Mouse (Mus musculus): ENCODE measurements around the gene Hoxb2.

Gene Hoxb2

DNA sequence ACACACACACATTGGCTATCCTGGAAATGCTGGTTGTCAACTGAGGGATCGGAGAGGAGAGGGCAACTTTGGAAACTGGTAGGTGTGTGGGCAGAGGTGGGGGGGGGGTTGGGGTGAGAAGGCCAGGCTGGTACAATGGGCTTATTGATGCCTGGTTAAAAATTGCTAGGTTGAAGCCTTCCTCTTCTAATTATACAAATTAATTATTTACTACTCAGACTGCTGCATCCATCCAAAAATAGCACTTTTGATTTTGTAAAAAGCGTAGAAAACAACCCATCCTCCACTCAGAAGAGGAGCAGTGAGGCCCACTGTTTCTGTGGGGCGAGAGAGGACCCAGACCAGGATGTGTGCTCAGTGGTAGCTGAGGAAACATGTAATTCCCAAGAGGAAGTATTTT, 15.3 kb upstream of the Hoxb2 start:
- no peak for DNase-seq (ENCODE audit: low read depth, low spot score)

DNA sequence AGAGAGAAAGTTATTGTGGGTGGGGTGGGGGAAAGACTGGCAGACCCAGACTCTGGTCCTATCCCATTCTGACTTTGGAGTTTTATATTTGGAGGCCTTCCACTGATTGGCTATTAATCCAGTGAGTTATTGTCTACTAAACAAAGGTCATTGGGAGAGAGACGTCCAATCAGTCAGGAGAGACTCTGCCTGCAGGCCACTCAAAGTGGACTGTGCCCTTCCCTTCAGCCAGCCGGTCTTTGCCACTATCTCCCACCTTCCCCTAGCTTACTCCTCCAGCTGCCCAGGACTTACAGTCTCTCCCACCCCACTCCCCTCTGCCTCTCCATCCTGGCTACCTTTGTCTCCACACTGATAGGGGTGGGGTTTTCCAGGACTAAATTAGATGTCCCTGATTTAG, 13.7 kb upstream of the Hoxb2 start:
- no peak for DNase-seq (ENCODE audit: low read depth, low spot score)

DNA sequence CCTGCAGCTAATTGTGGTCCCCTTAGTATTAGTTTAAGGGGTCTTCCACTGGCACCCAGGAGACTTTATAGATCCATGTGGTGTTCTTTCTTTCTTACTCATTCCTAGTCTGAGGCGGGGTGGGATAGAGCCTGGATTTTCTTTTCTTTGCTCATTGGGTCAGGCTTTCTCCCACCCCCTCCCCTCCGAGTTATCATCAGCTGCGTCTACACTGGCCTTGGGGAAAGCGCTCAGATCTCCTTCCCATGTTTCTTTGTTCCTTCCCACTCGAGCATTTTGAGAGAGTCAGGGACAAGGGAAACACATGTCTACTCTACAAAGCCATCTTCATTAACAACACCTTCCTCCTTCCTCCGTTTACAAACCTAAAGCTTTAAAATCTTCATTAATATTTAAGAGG, 13.3 kb upstream of the Hoxb2 start:
- no peak for DNase-seq (ENCODE audit: low read depth, low spot score)

DNA sequence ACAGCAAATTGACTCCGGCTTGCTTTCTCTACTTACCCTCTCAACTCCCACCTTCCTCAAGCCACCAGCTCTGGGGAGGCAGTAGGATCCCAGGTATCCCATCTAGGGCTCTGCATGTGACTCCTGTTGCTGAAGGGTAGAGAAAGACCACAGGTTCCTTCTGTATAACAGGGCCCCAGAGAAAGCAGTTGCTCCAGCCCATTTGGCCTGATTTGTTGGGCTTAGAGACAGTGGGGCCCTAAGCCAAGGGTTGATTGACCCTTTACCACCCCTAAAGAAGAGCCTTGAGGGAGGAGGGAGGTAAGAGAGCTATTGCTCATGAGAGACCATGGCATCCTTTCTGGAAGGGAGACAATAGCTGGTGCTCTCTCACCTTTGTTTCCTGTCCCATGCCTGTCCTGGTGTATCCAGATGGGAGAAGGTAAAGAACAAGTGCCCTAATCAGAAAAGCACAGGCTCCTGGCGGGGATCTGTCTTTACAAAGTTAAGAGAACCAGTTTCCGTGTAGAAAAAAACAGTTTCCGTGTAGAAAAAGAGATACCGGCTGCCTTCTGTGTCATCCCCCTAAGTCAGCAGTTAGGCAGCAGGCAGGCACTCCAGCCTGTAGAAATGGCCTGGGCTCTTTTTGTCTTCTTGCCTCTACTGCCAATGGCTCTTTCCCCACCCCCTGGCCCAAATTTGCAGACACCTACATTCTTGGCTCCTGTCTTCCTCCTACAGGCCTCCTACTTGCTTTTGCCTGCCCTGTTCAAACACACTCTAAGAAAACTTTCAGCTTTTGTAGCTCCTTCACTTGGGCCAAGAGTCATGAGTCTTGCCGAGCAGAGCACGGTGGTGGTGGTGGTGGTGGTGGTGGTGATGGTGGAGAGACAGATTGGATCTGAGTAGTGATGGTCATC, 11.1 kb upstream of the Hoxb2 start:
- DNase-seq (ENCODE audit: low read depth, low spot score): no peak

DNA sequence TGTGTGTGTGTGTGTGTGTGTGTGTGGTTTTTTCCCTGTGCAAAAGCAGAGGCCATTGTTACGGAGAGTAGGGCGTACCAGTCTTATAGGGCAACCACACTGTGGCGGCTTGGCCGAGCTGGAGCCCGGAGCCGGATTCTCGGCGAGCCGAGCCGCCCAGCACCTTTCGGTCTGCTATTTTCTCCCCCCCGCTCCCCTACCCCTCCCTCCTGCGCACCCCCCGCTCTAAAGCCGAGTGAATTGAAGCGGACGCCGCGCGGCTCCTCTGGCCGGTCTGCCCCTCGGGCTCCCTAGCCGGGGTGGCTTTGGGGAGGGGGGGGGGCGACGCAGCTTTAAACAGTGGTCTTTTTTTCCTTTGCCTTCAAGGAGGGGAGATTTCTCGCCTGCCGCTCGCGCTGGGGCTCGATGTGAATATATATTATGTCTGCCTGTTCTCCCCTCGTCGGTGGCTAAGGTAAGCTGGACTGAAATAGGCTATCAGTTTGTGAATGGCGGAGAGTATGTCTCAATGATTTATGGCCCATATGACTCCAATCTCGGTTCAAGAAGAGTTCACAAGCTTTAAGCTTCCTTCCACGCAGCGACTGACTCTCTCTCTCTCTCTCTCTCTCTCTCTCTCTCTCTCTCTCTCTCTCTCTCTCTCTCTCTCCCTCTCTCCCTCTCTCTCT, 9.5 kb upstream of the Hoxb2 start:
- peak; percentile 46 for DNase-seq (ENCODE audit: low read depth, low spot score)

DNA sequence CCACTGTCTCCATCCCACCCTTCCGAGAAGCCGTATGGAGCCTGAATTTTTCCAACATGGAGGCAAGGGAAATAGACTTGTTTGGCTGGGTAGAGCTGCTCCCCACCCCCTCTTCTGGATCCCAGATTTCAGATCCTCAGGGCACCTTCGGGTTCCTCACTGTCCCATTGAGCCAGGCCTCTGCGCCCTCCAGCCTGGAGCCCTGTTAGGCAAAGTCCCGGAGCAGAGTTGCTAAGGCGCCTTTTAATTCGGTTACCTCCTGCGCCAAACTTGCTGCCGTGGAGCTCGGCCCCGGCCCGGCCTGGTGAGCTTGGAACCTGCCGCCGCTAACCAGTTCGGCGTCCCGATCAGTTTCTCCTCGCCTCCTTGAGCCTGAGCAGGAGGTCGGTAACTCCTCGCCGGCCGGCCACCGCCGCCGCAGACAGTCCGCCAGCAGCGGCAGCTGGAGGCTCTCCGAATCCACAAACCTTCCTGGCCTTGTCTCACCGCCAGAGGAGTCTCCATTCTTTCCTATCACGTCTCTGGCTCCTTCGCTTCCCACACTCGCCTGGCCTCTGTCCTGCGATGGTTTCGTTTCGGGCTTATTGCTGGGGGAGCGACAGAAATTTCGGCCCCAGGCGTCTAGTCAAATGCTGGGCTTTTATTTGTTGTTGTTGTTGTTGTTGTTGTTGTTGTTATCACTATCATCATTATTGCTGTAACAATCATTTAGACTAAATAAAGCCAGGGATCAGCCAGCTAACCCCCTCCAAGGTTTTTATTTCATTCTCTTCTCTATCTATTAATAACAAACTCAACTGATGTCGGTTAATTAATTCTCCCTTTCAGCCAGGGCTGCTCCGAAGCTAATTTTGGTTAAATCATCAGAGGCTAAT, 8.4 kb upstream of the Hoxb2 start:
- peak; percentile 78 for DNase-seq (ENCODE audit: low read depth, low spot score)

DNA sequence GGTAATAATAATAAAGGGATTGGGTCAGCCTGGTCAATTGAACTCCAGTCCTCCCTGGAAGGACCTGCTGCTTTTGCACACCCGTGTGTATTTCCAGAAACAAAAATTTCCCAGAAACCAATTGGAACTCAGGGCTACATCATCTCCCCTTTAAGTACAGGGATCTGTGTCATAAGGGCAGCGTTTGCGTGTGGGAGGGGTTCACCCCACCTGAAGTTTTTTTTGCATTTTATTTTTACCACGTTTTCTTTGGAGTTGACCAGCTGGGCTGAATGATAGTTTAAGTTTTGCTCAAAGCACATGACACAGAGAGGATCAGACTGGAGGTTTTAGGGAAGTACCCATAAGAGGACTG, 7.8 kb upstream of the Hoxb2 start:
- no peak for DNase-seq (ENCODE audit: low read depth, low spot score)

DNA sequence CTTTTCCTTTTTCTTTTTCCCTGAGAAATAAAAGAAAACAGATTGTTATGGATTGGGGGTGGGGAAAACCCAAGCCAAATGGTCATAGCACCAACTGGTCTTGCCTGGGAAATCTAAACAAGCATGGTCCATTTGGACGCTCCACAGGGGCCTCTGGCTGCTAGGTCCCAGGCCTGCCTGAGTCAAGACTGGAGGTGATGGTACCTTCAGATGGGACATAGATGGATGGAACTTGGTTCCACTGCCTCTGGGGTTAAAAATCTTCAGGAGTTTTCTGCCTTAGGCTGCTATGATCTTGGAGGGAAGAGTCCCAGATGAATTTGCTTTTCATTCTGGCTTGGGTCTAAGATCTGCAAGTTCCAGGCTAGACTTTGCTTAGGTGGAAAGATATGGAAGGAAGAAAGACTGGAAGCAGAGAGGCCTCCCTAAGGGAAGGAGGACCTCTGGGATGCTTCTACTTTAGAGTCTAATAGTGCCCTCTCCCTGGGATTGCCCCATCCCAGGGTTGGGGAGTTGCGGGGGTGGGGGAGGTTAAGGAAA, 7.0 kb upstream of the Hoxb2 start:
- no peak for DNase-seq (ENCODE audit: low read depth, low spot score)

DNA sequence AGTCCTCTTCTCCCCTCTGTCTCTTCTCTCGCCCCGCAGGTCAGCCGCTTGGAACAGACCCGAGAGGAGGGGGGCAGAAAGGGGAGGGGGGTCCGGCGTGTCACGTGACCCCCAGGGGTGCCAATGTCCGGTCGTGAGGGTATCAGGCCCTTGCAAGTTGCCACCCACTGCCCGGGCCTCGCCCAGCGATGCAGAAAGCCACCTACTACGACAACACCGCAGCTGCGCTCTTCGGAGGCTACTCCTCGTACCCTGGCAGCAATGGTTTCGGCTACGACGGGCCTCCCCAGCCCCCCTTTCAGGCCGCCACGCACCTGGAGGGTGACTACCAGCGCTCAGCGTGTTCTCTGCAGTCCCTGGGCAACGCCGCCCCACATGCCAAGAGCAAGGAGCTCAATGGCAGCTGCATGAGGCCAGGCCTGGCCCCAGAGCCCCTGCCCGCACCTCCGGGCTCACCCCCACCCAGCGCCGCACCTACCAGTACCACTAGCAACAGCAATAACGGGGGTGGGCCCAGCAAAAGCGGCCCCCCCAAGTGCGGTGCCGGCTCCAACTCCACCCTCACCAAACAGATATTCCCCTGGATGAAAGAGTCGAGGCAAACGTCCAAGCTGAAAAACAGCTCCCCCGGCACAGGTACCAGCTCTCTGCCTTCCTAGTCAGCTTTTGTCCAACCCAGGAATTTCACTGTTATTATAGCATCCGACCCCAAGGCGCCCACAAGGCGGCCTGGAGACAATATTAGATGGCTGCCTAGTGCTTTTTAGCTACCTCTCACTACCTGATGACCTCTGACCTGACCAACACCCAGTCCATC, 6.1 kb upstream of the Hoxb2 start:
- peak; percentile 40 for DNase-seq (ENCODE audit: low read depth, low spot score)

DNA sequence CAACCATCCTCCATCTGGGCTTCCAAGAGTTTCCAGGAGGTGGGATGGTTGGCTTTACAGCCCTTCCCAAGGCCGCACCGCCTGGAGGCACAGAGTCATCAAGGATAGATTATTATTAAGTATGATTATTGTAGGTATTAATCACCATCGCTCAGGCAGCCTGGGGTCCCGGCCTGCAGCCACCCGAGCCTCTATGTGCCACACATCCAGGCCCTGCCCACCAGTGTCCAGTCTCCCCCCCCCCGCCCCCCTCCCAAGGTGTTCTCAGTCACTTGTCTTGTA, 5.5 kb upstream of the Hoxb2 start:
- DNase-seq (ENCODE audit: low read depth, low spot score): no peak

DNA sequence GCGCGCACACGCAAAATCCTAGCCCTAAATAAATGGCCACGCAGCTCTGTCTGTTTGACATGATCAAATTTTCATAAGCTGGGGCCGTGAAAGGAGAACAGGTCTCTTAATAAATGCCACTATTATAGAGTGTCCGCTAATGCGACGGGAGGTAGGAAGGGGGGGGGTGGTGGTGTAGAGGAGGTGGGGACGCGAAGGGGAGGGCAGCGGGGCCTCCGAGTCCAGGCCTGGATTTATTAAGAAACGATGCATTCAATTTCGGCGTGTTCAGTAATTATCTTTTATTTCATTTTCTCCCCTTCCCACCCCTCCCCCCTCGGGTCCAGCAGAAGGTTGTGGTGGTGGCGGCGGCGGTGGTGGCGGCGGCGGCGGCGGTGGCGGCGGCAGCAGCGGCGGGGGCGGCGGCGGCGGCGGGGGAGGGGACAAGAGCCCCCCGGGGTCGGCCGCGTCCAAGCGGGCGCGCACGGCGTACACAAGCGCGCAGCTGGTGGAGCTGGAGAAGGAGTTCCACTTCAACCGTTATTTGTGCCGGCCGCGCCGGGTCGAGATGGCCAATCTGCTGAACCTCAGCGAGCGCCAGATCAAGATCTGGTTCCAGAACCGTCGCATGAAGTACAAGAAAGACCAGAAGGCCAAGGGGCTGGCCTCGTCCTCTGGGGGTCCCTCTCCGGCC, 5.0 kb upstream of the Hoxb2 start:
- DNase-seq (ENCODE audit: low read depth, low spot score): peak; percentile 49

DNA sequence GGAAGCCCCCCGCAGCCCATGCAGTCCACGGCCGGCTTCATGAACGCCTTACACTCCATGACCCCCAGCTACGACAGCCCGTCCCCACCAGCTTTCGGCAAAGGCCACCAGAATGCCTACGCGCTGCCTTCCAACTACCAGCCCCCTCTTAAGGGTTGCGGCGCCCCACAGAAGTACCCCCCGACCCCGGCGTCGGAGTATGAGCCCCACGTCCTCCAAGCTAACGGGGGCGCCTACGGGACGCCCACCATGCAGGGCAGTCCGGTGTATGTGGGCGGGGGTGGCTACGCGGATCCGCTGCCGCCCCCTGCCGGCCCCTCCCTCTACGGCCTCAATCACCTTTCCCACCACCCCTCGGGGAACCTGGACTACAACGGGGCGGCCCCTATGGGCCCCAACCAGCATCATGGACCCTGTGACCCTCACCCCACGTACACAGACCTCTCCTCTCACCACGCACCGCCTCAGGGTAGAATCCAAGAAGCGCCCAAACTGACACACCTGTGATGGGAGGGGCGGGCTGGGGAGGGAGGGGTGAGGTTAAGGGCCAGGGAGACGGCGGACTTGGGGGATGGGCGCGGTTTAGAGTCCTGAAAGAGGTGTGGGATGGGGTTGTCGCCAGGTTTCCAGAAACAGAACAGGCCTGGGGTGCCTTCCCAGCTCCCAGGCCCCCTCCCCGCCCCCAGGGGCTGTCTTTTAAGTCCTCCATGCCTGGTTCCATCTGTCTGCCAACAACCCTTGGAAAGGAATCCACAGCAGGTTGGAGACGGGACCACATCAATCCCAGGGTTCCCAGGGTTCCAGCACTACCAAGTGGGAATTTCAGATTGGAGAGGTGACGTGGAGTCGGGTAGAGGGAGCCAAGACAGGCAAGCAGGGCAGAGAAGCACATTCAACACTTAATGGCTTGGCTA, 4.2 kb upstream of the Hoxb2 start:
- DNase-seq (ENCODE audit: low read depth, low spot score): peak; percentile 68

DNA sequence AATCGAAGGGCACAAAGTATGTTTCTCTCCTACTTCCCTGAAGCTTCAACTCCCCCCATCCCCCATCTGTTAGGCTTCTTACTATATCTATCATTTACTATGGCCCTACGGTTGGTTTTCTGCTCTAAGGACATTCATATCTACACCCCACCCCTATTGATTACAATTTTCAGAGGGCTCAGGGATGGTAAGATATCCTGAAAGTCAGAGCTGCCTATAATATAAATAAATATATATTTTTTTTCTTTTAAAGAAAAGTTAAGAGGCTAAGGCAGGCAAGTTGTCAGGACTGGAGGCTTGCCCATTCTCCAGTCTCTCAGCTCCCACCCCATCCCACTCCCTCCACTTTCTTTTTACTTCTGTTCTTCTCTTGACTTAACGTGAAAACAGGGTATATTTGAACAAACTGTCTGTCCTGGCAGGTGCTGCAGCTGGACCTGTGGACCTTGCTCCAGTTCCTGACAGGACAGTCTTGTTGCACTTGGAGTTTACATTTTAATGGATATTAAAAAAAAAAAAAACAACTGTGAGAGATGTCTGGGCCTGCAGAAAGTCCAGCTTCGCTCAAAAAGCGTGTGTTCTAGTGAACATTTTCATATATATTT, 3.3 kb upstream of the Hoxb2 start:
- no peak for DNase-seq (ENCODE audit: low read depth, low spot score)

DNA sequence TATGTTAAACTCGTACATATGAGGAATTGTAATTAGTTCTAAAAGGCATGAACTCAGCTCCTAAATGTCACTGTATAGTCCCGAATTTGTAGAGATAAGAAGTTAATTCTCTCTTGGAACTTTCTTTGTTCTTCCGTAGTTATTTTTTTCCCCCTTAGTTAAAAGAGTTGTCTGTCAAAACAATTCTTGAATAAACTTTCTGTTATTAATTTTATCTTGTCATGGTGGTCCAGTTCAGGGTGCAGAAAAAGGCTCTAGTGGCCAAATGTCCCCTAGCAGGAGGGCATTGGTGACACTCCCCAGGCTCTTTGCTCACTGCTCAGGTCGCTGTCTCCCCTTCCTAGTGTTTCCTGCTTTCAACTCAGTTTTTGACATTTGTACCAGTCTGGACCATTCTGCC, 2.6 kb upstream of the Hoxb2 start:
- no peak for DNase-seq (ENCODE audit: low read depth, low spot score)

DNA sequence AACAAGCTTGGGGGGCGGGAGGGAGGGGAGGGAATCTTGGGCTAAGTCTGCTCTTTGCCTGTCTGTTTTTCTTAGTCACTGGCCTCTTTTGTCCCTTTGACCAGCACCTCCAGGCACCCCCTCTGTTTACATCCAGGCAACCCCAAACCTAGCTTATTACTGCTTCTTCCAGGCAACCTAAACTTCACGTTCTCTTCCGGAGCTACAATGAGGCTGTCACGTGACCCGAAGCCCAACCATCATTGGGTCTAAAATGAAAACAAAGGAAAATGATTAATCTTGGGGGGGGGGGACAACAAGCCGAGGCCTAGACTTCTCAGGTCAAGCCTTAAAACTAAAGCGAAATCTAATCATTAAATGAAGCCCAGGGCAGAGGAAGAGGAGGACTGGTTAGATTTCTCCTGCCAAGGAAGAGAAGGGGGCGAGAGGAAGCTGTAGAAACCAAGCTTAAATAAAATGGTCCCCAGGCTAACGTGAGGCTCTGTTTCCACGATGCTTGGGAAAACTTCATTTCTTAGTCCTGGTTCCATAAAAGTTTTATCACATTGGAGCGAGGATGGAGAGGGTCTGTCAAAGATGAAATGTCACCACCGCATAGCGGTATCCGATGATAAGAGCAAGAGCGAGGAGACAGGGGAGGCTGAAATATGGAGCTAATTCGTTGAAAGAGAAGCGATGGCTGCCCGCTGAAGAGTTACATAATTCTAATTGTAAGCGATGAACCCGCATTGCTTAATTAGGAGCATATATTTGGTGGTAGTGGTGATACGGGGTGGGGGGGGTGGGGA, 2.0 kb upstream of the Hoxb2 start:
- no peak for DNase-seq (ENCODE audit: low read depth, low spot score)

DNA sequence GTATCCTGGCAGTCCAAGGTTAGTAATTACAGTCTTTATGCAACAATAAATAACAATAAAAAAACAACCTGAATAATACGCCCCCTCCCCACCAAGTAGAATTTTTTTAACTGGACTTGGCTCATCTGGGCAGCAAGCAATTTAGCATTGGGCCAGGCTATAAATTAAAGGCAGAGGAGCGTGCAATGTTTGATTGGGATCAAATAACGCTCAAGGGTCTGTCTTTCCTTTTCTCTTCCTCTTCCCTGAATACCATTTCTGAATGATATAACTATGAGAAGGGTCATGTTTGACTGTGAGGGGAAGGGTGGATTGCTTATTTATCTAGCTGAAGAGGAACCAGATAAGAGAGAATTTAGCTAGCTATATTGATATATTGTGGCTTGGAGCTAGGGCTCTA, 1.3 kb upstream of the Hoxb2 start:
- no peak for DNase-seq (ENCODE audit: low read depth, low spot score)

DNA sequence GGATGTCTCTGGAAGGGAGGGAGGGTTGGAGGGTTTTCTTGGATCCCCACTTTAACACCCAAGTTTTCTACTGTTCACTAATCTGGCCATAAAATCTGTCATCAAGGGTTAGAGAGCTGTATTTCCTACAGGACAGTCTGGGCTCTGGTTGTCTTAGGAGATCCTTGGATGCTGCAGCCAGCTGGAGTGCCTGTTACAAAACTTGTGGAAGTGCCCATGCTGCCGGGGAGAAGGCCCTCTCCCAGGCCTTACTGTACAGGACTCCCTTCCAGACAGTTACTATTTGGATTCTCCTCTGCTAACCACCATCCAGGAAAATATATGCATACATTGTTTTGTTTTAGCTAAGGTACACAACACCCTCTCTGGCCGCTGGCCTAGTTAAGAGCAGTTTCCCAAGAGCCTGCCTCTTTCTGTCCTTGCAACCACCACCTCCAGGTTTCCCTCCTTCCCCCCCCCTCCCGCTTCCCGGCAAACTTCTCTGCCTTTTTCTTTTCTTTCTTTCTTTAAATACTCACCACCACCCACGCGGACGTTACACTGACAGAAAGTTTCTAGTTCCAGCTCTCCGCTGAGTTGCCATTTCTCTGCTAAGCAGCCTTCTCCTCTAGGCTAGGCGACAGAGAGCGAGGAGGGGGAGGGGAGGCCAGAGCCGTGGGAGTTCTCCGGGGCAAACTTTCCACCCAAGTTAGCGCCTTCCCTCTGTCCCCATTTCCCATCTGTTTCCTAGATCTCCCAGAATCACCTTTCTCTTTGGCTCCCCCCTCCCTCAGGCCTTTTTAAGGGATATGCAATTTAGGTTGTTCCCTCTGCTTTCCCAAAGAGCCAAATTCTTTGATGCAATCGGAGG, 609 bp upstream of the Hoxb2 start:
- no peak for DNase-seq (ENCODE audit: low read depth, low spot score)

DNA sequence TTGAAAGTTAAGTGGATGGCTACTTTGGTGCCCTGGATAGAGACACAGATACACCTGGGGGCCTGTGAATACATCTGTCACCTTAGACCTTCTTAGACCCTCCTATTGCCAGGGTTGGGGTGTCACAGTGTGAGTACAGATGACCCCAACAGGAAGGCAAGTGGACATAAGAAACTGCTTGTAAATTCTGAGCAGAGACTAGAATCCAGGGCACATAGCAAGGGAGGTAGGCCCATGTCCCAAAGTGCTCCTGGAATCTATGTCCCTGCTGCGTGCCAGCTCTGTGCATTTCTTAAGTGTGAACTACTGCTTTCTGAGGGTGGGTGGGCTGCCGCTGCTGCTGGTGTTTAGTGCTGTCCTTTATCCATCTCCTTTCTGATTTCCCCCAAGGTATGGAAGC, 466 bp downstream of the Hoxb2 start:
- no peak for DNase-seq (ENCODE audit: low read depth, low spot score)

Measured in ZHBTc4 (cell line).